Mouse (Mus musculus): ENCODE measurements at regions not wholly inside any gene's neighbourhood (a gene's known extent, or its start where the extent isn't known, plus 50 kb on each side); places are given as distances from the start of the nearest gene placed in this dataset.

DNA sequence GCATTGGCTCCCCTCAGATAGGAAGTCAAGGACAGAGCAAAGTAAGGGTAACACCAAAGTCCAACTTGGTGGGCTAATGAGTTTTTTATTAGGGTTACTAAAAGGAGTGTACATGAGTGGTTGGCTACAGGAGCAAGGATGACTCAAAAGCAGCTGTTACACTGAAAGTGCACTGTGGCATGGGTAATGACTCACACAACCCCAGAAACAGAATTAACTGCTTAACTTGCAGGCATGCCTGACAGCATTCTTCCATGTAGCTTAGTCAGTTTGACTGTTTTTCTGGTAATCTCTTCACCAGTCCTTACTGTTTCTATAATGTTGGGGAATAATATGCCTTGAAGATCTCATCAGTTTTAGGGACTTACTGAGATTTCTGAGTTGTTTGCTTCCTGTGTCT lies 435.1 kb upstream of the Cwc22 start:
- no peak overlapping the region for H3K27ac ChIP-seq (ENCODE audit: low read length)
- H3K9me3 ChIP-seq (replicated peaks; ENCODE audit: control insufficient read depth, low read length), result no peaks in the 10 kb centered on the region
- ATAC-seq (ENCODE audit: low read depth), result no peak
- no peaks in the 10 kb centered on the region for H3K4me1 ChIP-seq (ENCODE audit: control insufficient read depth, low read depth, low read length)
- H3K4me3 ChIP-seq (ENCODE audit: low read depth, low read length), result no peak overlapping the region
- H3K27me3 ChIP-seq (ENCODE audit: control insufficient read depth, insufficient read depth, low read depth, low read length), result no peaks in the 10 kb centered on the region
- H3K36me3 ChIP-seq (ENCODE audit: control insufficient read depth, insufficient read depth), result no peaks in the 10 kb centered on the region
- no peak overlapping the region for H3K9ac ChIP-seq (ENCODE audit: low read depth, low read length)
- no peak overlapping the region for H3K4me2 ChIP-seq (ENCODE audit: low read depth, low read length)

DNA sequence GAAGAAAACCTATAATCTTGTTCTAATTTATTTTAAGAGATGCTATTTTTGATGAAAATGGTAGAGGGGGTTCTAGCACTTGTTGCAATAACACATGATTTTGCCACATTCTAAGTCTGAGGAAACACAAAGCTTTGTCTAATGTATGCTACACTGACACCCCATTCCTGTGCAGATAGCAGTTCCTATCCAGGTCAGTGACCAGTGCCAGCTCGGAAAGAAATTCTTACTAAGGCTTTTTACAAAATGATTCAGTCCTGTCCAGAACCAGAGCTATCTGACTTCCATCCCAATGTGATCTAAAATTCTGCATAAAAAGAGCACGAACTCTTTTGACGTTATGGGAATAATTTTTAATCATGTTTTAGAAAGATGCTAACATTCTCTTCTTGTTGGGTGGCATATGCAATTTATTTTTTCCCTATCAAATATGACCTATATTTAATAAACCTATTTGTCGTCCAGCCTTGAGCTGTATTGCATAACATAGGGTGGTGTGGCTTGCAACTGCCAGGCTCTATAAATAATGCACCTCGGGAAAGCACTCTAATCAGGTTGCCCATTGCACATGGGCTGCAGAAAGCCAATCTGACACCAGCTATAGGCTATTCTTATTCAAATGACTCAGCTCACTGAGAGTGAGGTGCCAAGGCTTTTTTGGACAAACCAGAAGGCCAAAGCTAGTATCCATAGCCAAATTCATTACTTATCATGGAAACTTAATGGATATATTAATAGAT lies 385.7 kb upstream of the Cwc22 start:
- H3K9ac ChIP-seq (ENCODE audit: low read depth, low read length), result no peak overlapping the region
- no peaks in the 10 kb centered on the region for H3K36me3 ChIP-seq (ENCODE audit: control insufficient read depth, insufficient read depth)
- no peak overlapping the region for H3K27ac ChIP-seq (ENCODE audit: low read length)
- no peaks in the 10 kb centered on the region for H3K4me1 ChIP-seq (ENCODE audit: control insufficient read depth, low read depth, low read length)
- H3K4me2 ChIP-seq (ENCODE audit: low read depth, low read length), result no peak overlapping the region
- no peaks in the 10 kb centered on the region for H3K9me3 ChIP-seq (replicated peaks; ENCODE audit: control insufficient read depth, low read length)
- no peak overlapping the region for H3K4me3 ChIP-seq (ENCODE audit: low read depth, low read length)
- no peak for ATAC-seq (ENCODE audit: low read depth)
- no peaks in the 10 kb centered on the region for H3K27me3 ChIP-seq (ENCODE audit: control insufficient read depth, insufficient read depth, low read depth, low read length)
- 62% methylated on average over 5 of the region's 5 CpGs for WGBS (ENCODE audit: insufficient replicate concordance)

DNA sequence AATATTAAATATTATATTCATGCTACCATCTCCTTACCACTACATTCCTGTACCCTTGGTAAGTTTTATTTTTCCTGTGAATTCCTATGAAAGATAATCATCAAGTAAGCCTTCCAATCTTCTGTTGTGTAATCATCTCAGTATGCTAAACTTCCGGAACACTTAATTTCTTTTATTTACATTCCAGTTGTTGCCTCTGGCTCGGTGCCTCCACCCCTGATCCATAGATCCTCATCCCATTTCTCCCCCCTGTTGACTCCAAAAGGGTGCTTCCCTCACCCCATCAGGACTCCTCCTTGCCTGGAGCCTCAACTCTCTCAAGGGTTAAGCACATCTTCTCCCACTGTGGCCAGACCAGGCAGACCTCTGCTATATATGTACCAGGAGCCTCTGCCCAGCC lies 379.9 kb upstream of the Cwc22 start:
- no peak overlapping the region for H3K4me3 ChIP-seq (ENCODE audit: low read depth, low read length)
- no peaks in the 10 kb centered on the region for H3K36me3 ChIP-seq (ENCODE audit: control insufficient read depth, insufficient read depth)
- no peak for ATAC-seq (ENCODE audit: low read depth)
- no peak overlapping the region for H3K27ac ChIP-seq (ENCODE audit: low read length)
- no peaks in the 10 kb centered on the region for H3K9me3 ChIP-seq (replicated peaks; ENCODE audit: control insufficient read depth, low read length)
- no peaks in the 10 kb centered on the region for H3K27me3 ChIP-seq (ENCODE audit: control insufficient read depth, insufficient read depth, low read depth, low read length)
- H3K4me2 ChIP-seq (ENCODE audit: low read depth, low read length), result no peak overlapping the region
- H3K4me1 ChIP-seq (ENCODE audit: control insufficient read depth, low read depth, low read length), result no peaks in the 10 kb centered on the region
- no peak overlapping the region for H3K9ac ChIP-seq (ENCODE audit: low read depth, low read length)
- 54% methylated on average over 2 of the region's 2 CpGs for WGBS (ENCODE audit: insufficient replicate concordance)

DNA sequence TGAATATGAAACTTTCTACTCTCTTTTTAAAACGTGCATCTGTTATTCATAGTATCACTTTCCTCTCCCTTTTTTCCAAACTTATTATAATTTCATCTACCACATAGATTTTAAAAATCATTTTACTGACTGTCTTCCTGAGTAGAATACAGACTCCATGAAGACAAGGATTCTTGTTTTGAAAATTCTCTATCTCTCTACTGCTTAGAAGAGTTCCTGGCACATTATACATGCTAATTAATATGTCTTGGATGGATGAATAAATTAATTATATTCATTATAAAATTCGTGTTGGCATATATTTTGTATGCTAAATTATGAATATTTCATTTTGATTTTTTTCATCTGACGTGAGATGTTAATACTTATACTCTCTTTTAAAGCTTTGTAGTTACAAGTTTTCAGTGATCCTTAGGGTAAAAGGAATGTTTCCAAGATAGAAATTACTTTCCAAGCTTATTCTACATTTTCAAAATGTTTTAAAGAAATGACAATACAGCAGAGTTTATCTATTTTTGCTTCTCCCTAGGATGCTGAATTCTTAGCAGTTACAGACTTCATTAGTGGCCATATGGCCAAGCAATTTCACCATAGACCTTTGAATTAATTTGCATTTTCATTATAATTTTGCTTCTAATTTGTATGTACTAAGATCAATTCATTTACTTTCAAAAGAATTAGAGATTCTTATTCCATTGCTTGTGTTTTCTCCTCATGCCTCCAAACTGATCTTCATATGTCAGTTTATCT lies 376.2 kb upstream of the Cwc22 start:
- no peak overlapping the region for H3K4me2 ChIP-seq (ENCODE audit: low read depth, low read length)
- WGBS (ENCODE audit: insufficient replicate concordance), result 31% methylated on average over 3 of the region's 3 CpGs
- H3K36me3 ChIP-seq (ENCODE audit: control insufficient read depth, insufficient read depth), result no peaks in the 10 kb centered on the region
- ATAC-seq (ENCODE audit: low read depth), result no peak
- H3K4me1 ChIP-seq (ENCODE audit: control insufficient read depth, low read depth, low read length), result no peaks in the 10 kb centered on the region
- H3K27me3 ChIP-seq (ENCODE audit: control insufficient read depth, insufficient read depth, low read depth, low read length), result no peaks in the 10 kb centered on the region
- no peak overlapping the region for H3K27ac ChIP-seq (ENCODE audit: low read length)
- H3K9ac ChIP-seq (ENCODE audit: low read depth, low read length), result no peak overlapping the region
- H3K9me3 ChIP-seq (replicated peaks; ENCODE audit: control insufficient read depth, low read length), result no peaks in the 10 kb centered on the region
- H3K4me3 ChIP-seq (ENCODE audit: low read depth, low read length), result no peak overlapping the region

DNA sequence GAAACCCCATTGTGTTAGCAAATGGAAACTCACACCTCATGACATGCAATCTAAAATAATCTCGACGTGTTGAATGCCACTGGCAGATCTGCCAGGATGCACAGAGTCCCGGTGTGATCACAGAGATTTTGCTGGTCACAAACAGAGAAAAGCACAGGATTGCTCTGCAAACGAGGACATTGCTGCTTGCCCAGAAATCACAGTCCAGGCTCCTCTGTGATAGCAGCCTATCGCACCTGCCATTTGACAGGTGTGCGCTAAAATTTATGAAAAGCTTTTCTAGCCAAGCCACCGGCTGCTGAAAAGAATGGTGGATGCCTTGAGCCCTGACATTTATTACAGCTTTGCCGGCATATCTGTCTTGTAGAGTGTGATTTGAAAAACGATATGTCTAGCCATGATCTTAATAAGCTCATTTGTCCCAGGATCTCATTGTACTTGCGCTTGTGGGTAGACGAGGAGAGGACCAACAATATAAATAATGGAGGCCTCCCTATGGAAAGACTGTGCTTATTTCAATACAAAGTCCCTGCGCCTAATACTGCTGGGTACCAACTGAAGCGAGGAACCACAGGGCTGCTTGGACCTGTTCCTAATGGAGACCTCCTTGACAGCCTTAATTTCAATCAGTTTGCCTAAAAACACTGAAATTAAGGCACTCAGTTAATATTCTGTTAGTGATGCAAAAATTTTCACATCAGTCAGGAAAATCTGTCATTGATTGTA lies 365.8 kb upstream of the Cwc22 start:
- H3K4me1 ChIP-seq (ENCODE audit: control insufficient read depth, low read depth, low read length), result no peaks in the 10 kb centered on the region
- no peaks in the 10 kb centered on the region for H3K9me3 ChIP-seq (replicated peaks; ENCODE audit: control insufficient read depth, low read length)
- H3K4me3 ChIP-seq (ENCODE audit: low read depth, low read length), result no peak overlapping the region
- H3K27ac ChIP-seq (ENCODE audit: low read length), result no peak overlapping the region
- H3K36me3 ChIP-seq (ENCODE audit: control insufficient read depth, insufficient read depth), result no peaks in the 10 kb centered on the region
- ATAC-seq (ENCODE audit: low read depth), result no peak
- 67% methylated on average over 13 of the region's 13 CpGs for WGBS (ENCODE audit: insufficient replicate concordance)
- H3K27me3 ChIP-seq (ENCODE audit: control insufficient read depth, insufficient read depth, low read depth, low read length), result no peaks in the 10 kb centered on the region
- no peak overlapping the region for H3K4me2 ChIP-seq (ENCODE audit: low read depth, low read length)
- no peak overlapping the region for H3K9ac ChIP-seq (ENCODE audit: low read depth, low read length)

DNA sequence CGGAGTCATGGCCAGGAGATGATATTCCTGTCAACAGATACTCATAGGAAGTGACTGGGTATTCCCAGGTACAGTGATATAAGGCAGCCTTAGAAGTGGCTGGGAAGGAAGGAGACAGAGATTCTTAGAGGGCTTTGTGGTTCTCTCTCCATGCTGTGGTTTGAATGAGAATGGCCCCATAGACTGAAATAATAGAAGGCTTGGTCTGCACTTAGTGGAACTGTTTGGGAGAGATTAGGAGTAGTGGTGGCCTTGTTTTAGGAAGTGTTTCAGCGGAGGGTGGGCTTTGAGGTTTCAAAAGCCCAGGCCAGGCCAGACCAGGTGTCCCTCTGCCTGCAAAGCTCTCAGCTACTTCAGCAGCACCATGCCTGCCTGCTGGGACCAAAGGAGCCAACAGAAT lies 363.2 kb upstream of the Cwc22 start:
- no peak for ATAC-seq (ENCODE audit: low read depth)
- no peaks in the 10 kb centered on the region for H3K9me3 ChIP-seq (replicated peaks; ENCODE audit: control insufficient read depth, low read length)
- no peaks in the 10 kb centered on the region for H3K36me3 ChIP-seq (ENCODE audit: control insufficient read depth, insufficient read depth)
- no peak overlapping the region for H3K9ac ChIP-seq (ENCODE audit: low read depth, low read length)
- H3K4me3 ChIP-seq (ENCODE audit: low read depth, low read length), result no peak overlapping the region
- H3K27ac ChIP-seq (ENCODE audit: low read length), result no peak overlapping the region
- no peaks in the 10 kb centered on the region for H3K27me3 ChIP-seq (ENCODE audit: control insufficient read depth, insufficient read depth, low read depth, low read length)
- H3K4me2 ChIP-seq (ENCODE audit: low read depth, low read length), result no peak overlapping the region
- 45% methylated on average over 2 of the region's 2 CpGs for WGBS (ENCODE audit: insufficient replicate concordance)
- no peaks in the 10 kb centered on the region for H3K4me1 ChIP-seq (ENCODE audit: control insufficient read depth, low read depth, low read length)

DNA sequence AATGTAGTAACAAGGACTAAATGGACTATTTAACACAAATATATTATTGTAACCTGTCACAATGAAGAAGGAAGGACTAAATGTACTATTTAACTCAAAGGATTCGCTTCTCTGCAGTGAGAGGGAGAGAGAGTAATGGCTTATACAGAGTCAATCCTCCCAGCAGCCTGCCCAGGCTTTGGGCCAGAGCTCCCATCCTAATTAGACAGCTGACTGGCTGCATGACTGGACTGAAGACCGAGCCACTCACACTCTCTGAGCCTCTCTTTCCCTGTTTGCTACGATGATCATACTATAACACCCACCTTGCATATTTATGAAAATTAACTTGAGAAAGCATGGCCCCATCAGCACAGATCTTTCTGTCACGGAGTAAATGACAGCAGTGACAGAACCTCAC lies 360.7 kb upstream of the Cwc22 start:
- H3K4me2 ChIP-seq (ENCODE audit: low read depth, low read length), result no peak overlapping the region
- H3K27ac ChIP-seq (ENCODE audit: low read length), result no peak overlapping the region
- no peaks in the 10 kb centered on the region for H3K4me1 ChIP-seq (ENCODE audit: control insufficient read depth, low read depth, low read length)
- no peak overlapping the region for H3K9ac ChIP-seq (ENCODE audit: low read depth, low read length)
- H3K36me3 ChIP-seq (ENCODE audit: control insufficient read depth, insufficient read depth), result no peaks in the 10 kb centered on the region
- no peak for ATAC-seq (ENCODE audit: low read depth)
- H3K9me3 ChIP-seq (replicated peaks; ENCODE audit: control insufficient read depth, low read length), result no peaks in the 10 kb centered on the region
- no peaks in the 10 kb centered on the region for H3K27me3 ChIP-seq (ENCODE audit: control insufficient read depth, insufficient read depth, low read depth, low read length)
- H3K4me3 ChIP-seq (ENCODE audit: low read depth, low read length), result no peak overlapping the region
- 54% methylated on average over 4 of the region's 4 CpGs for WGBS (ENCODE audit: insufficient replicate concordance)

DNA sequence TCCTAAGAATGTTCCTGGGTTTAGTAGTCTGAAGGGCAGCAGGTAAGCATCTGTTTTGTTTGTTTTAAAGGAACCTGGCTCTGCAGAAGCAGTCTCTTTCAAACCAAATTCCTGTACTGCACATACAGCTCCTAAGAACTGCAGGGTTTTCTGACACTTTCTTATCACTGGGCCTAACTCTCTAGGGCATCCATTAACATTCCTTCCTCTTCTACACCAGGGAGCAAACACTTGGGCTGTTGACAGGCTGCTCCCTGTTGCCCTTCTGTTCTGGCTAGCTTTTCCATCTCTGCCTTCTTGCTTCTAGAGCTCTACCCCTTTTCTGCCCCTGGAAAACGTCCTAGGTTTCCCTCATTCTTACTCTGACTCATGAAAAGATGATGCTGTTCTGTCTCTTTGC lies 345.5 kb upstream of the Cwc22 start:
- Histone ChIP-seq H3K9ac (ENCODE audit: low read depth, low read length) (no peak overlapping the region), H3K27ac (ENCODE audit: low read length) (no peak overlapping the region), H3K27me3 (ENCODE audit: control insufficient read depth, insufficient read depth, low read depth, low read length) (no peaks in the 10 kb centered on the region), H3K9me3 (replicated peaks; ENCODE audit: control insufficient read depth, low read length) (no peaks in the 10 kb centered on the region), H3K36me3 (ENCODE audit: control insufficient read depth, insufficient read depth) (no peaks in the 10 kb centered on the region), H3K4me3 (ENCODE audit: low read depth, low read length) (no peak overlapping the region), H3K4me2 (ENCODE audit: low read depth, low read length) (no peak overlapping the region), H3K4me1 (ENCODE audit: control insufficient read depth, low read depth, low read length) (no peaks in the 10 kb centered on the region)
- ATAC-seq (ENCODE audit: low read depth), result no peak
- WGBS (ENCODE audit: insufficient replicate concordance), result 3% methylated on average over 1 of the region's 1 CpGs

DNA sequence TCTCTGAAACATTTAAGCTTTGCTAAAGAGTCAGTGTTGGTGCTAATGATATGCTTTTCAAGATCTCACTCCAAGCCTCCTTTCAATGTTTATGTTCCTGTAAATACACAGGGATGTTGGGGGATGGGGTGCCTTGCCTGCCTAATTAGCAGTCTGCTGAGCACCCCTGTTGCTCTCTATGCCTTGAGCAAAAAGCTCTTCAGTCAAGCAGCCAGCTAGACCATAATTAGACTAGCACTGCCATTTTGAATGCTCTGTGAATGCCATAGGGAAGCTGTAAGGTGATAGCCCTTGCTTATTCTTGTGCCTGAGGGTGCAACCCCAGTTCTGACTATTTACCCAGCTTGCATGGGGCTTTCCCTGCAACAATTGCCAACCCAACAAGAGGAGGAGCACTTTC lies 338.6 kb upstream of the Cwc22 start:
- Histone ChIP-seq H3K36me3 (ENCODE audit: control insufficient read depth, insufficient read depth) (no peaks in the 10 kb centered on the region), H3K9ac (ENCODE audit: low read depth, low read length) (no peak overlapping the region), H3K4me3 (ENCODE audit: low read depth, low read length) (no peak overlapping the region), H3K4me2 (ENCODE audit: low read depth, low read length) (no peak overlapping the region), H3K9me3 (replicated peaks; ENCODE audit: control insufficient read depth, low read length) (no peaks in the 10 kb centered on the region), H3K4me1 (ENCODE audit: control insufficient read depth, low read depth, low read length) (no peaks in the 10 kb centered on the region), H3K27me3 (ENCODE audit: control insufficient read depth, insufficient read depth, low read depth, low read length) (no peaks in the 10 kb centered on the region), H3K27ac (ENCODE audit: low read length) (no peak overlapping the region)
- ATAC-seq (ENCODE audit: low read depth), result no peak
